Comparison of ENCODE assay signal across 7 mouse cellular contexts in the genomic region with DNA sequence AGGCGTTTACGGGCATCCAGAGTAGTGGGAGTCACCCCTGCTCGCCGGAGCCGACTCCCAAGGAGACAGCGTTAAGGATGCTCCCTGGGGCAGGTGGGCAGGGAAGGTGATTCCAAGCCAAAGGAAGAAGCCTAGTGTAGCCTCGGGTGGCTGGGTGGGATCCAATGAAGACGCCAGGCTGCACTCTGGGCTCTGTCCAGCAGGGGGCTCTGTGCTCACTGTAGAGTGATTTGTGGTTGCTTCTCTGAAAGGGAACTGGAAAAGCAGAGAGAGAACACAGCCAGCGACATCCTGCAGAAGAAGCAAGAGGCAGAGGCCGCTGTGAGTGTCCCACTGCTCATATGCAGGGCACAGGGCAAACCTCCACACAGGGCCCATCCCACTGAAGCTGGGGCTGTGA. TPM values are rescaled to one million over a fixed set of nuclear protein-coding genes. Genes with fewer than 3 reads are reported as not detected.
DNase-seq lines count a peak whose midpoint lies in the region; ATAC-seq and TF ChIP-seq lines count a peak whose summit lies in the region.

No protein-coding gene starts in this region.

- no peaks in the 10 kb centered on the region for H3K4me1 ChIP-seq in forebrain, embryonic 13.5 days
- H3K4me1 ChIP-seq in hindbrain, embryonic 14.5 days (replicated peaks; ENCODE audit: control insufficient read depth, insufficient read depth, low read length) = no peaks in the 10 kb centered on the region

- peaks cover 77% of the 10 kb centered on the region for H3K36me3 ChIP-seq in forebrain, embryonic 13.5 days (ENCODE audit: poor library complexity, severe bottlenecking)
- peaks cover 51% of the 10 kb centered on the region for H3K36me3 ChIP-seq in hindbrain, embryonic 14.5 days (replicated peaks; ENCODE audit: control insufficient read depth, insufficient read depth)

- no peak overlapping the region for H3K9ac ChIP-seq in forebrain, embryonic 13.5 days
- no peak overlapping the region; the same call in 1 of the 2 replicates for H3K9ac ChIP-seq in hindbrain, embryonic 14.5 days

- 44% methylated on average over 10 of the region's 10 CpGs for WGBS in forebrain, embryonic 13.5 days
- 44% methylated on average over 10 of the region's 10 CpGs for WGBS in hindbrain, embryonic 14.5 days

- ATAC-seq in Patski = peak; percentile 23
- ATAC-seq in forebrain, embryonic 13.5 days = peak; percentile 11; the same call in 1 of the 2 replicates
- ATAC-seq in hindbrain, embryonic 14.5 days (ENCODE audit: low FRiP score) = peak; percentile 24; the same call in 1 of the 2 replicates

- no peaks in the 10 kb centered on the region; the same call in 1 of the 2 replicates for H3K9me3 ChIP-seq in forebrain, embryonic 13.5 days (replicated peaks)
- no peaks in the 10 kb centered on the region for H3K9me3 ChIP-seq in hindbrain, embryonic 14.5 days (ENCODE audit: control insufficient read depth, low read length)

- CTCF ChIA-PET in Patski (lab: Charles Lee) = no interaction called here

- no peak for TF ChIP-seq CTCF in Patski (IDR thresholded peaks at IDR 0.05)
- TF ChIP-seq CTCF in left cerebral cortex, adult 2 months (IDR thresholded peaks at IDR 0.05) = peak; percentile 95

- intact Hi-C loops in left cerebral cortex, adult 2 months (cut with DNase I) = no loop called here

- no peak for DNase-seq in Patski (ENCODE audit: low read depth, low spot score)
- peak; percentile 70 for DNase-seq in c-Kit-positive CD71-positive TER-119-positive erythroid progenitor cells, embryonic 14.5 days (ENCODE audit: low spot score)
- DNase-seq in hindbrain, embryonic 14.5 days (ENCODE audit: low spot score) = peak; percentile 95
- peak; percentile 82 to 92 for DNase-seq in left cerebral cortex, adult 2 months (ENCODE audit: extremely low spot score in 1 of 2, low spot score in 2 of 2)
- peak; percentile 79 for DNase-seq in mesoderm, embryonic 11.5 days (ENCODE audit: low read depth, low spot score)
- DNase-seq in right cerebral cortex, postnatal 25 days = peak; percentile 80

- POLR2A ChIA-PET in Patski (lab: Charles Lee) = no interaction called here

- H3K27me3 ChIP-seq in Patski = no peaks in the 10 kb centered on the region
- no peaks in the 10 kb centered on the region for H3K27me3 ChIP-seq in forebrain, embryonic 13.5 days
- H3K27me3 ChIP-seq in hindbrain, embryonic 14.5 days (ENCODE audit: control insufficient read depth, insufficient read depth, low read length) = no peaks in the 10 kb centered on the region

- H3K4me3 ChIP-seq in forebrain, embryonic 13.5 days = no peak overlapping the region
- no peak overlapping the region for H3K4me3 ChIP-seq in hindbrain, embryonic 14.5 days (replicated peaks; ENCODE audit: low read length)
- no peak overlapping the region for H3K4me3 ChIP-seq in left cerebral cortex, adult 2 months

- H3K4me2 ChIP-seq in forebrain, embryonic 13.5 days = no peak overlapping the region
- no peak overlapping the region for H3K4me2 ChIP-seq in hindbrain, embryonic 14.5 days (replicated peaks)

- no peak overlapping the region for H3K27ac ChIP-seq in forebrain, embryonic 13.5 days
- no peak overlapping the region for H3K27ac ChIP-seq in hindbrain, embryonic 14.5 days
- H3K27ac ChIP-seq in left cerebral cortex, adult 2 months = no peak overlapping the region

- in situ Hi-C loops in Patski (cut with MboI; ENCODE audit: low pct_unique_long_range_greater_than_20kb) = no loop called here

RNA-seq across cellular contexts. Expression of a gene that starts 11.0 kb away (rescaled TPM):
- polyA plus RNA-seq in Patski (2021) = 20.8 TPM
- 39.6 and 40.6 TPM in 2 replicates for polyA plus RNA-seq in forebrain, embryonic 13.5 days (2015; fragmentation: Nextera tagmentation; extraction: Ambion mirVana)
- polyA plus RNA-seq in hindbrain, embryonic 14.5 days (2014; fragmentation: Nextera tagmentation; extraction: Ambion mirVana) = 22.2 and 25.1 TPM in 2 replicates
- total RNA-seq in left cerebral cortex, adult 2 months (2021) = 10 to 100 TPM; 19.2 to 20.7 TPM

RNA-seq across cellular contexts. Expression of a gene that starts 18.3 kb away (rescaled TPM):
- 18.6 TPM for polyA plus RNA-seq in Patski (2021)
- 17.6 and 19.4 TPM in 2 replicates for polyA plus RNA-seq in forebrain, embryonic 13.5 days (2015; fragmentation: Nextera tagmentation; extraction: Ambion mirVana)
- 20.6 and 26.4 TPM in 2 replicates for polyA plus RNA-seq in hindbrain, embryonic 14.5 days (2014; fragmentation: Nextera tagmentation; extraction: Ambion mirVana)
- total RNA-seq in left cerebral cortex, adult 2 months (2021) = 10 to 100 TPM; 18.9 to 19.6 TPM

RNA-seq across cellular contexts. Expression of a gene that starts 30.9 kb away (rescaled TPM):
- 16.6 TPM for polyA plus RNA-seq in Patski (2021)
- 2.7 and 3.0 TPM in 2 replicates for polyA plus RNA-seq in forebrain, embryonic 13.5 days (2015; fragmentation: Nextera tagmentation; extraction: Ambion mirVana)
- 2.5 and 3.2 TPM in 2 replicates for polyA plus RNA-seq in hindbrain, embryonic 14.5 days (2014; fragmentation: Nextera tagmentation; extraction: Ambion mirVana)
- 10 to 100 TPM; 18.5 to 19.3 TPM for total RNA-seq in left cerebral cortex, adult 2 months (2021)

RNA-seq across cellular contexts. Expression of a gene that starts 44.3 kb away (rescaled TPM):
- 42.7 TPM for polyA plus RNA-seq in Patski (2021)
- 77.0 and 89.2 TPM in 2 replicates for polyA plus RNA-seq in forebrain, embryonic 13.5 days (2015; fragmentation: Nextera tagmentation; extraction: Ambion mirVana)
- polyA plus RNA-seq in hindbrain, embryonic 14.5 days (2014; fragmentation: Nextera tagmentation; extraction: Ambion mirVana) = 72.0 TPM in 2 replicates
- 10 to 100 TPM; 61.8 to 66.6 TPM for total RNA-seq in left cerebral cortex, adult 2 months (2021)

RNA-seq across cellular contexts. Expression of a gene that starts 49.7 kb away (rescaled TPM):
- polyA plus RNA-seq in Patski (2021) = 13.7 TPM
- 18.5 and 25.2 TPM in 2 replicates for polyA plus RNA-seq in forebrain, embryonic 13.5 days (2015; fragmentation: Nextera tagmentation; extraction: Ambion mirVana)
- 19.1 and 20.7 TPM in 2 replicates for polyA plus RNA-seq in hindbrain, embryonic 14.5 days (2014; fragmentation: Nextera tagmentation; extraction: Ambion mirVana)
- 10 to 100 TPM; 13.6 to 13.9 TPM for total RNA-seq in left cerebral cortex, adult 2 months (2021)
